Mouse (Mus musculus) c-Kit-negative CD71-positive TER-119-positive erythroid progenitor cells, embryonic 14.5 days (primary cell): ENCODE results near the gene Narfl.
"Not testable (repeated sequence)": the region's sequence is repeated elsewhere in the genome, so short reads cannot be mapped to it uniquely, and the experiment has no call there.

Experiments
- DNase-seq: peaks from one replicate; pipeline ENCODE4 v3.0.0-alpha.2; 2013; ENCODE audit warnings: low read depth, low spot score

The Narfl gene

DNA sequence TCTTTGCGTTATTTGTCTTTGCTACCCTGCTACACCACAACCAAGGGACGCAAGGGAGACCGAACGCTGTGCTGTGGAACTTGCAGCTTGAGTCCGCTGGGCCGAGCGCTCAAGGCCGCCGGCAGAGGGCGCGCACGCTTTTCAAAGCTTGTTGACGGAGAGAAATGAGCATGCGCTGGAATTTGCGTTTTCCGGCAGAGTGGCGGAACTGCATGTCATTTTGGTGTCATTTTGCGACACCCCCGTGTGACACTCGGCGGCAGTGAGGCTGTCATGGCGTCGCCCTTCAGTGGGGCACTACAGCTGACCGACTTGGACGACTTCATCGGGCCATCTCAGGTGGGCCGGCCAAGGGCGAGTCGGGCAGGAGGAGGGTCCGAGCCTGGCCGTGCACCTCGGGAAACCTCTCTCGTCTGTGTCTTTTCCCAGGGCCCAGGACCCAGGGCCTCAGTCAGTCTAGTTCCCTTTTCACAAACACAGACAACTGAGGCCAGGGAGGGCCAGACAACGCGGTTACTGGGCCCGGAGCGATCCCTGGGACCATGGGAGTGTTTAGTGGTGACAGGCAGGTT is at the start of gene Narfl:
Gene Narfl (plus strand): TSS at position 228 of the 572 bp plus-strand sequence.
- peak; percentile 97 for DNase-seq

DNA sequence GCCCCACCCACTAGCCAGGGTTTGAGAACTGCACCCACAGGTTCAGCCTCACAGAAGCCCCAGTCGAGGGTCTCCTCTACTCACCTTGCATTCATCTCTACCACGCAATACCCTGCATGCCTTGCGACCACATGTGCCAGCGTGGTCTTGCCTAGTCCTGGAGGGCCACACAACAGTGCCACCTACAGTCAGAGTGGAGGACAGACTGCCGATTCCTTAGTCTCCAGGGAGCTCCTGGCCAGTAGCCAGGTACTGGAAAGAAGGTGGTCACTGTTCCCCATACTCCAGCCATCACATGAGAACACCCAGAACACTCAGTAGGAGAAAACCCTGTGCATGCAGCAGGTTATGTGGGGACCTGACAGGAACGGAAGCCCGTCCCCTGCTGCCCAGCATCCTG is 49.7 kb upstream of the Narfl start:
- DNase-seq = no peak

DNA sequence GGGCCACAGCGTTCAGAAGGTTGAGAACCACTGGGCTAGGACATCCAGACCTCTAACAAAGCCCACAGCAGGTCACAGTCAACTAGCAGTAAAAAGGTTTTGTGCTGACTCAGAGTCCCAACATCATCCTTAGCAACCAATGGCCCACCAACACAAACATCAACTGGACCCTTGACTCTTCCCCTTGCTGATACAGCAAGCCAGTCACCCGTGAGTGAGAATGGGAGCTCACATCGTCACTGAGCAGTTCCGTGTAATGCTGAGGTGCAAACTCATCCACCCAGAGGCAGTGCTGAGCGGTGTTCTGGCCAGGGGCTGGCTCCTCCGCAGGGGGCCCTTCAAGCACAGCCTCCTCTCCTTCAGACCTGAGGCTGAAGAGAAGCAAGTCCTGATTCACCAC is 48.3 kb upstream of the Narfl start:
- DNase-seq = no peak

GRCm38 (mm10) chr17:25727265-25728008 is 46.1 kb upstream of the Narfl start, which contains the start of the genes Chtf18 and Rpusd1:
TSS of gene Chtf18 (minus strand) at chr17:25727419.
TSS of gene Rpusd1 (plus strand) at chr17:25727670.
- DNase-seq = peak; percentile 100

- no peak for DNase-seq
These were observed 45.6 kb upstream of the Narfl start for GRCm38 (mm10) chr17:25728009-25728270.

DNA sequence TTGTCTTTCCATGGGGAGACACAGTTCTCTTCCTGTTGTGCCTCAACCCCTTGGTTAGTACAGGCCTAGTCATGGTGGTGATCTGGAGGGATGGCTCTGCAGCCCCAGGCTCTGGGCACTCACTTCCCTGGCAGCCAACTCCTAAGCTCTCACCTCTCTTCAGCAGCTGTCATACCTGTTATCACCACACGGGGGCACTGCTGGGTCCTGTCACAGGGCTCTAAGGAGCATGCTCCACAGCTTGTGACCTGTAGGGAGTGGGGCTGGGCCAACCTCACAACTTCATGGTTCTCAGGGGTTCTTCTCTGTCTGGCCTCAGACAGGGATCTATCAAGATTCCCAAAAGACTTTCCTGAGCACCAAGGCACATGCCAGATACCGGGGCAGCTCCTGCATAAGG is 41.5 kb upstream of the Narfl start:
- peak; percentile 64 for DNase-seq

- no peak for DNase-seq
These were observed 38.3 kb upstream of the Narfl start for GRCm38 (mm10) chr17:25735246-25735645.

DNA sequence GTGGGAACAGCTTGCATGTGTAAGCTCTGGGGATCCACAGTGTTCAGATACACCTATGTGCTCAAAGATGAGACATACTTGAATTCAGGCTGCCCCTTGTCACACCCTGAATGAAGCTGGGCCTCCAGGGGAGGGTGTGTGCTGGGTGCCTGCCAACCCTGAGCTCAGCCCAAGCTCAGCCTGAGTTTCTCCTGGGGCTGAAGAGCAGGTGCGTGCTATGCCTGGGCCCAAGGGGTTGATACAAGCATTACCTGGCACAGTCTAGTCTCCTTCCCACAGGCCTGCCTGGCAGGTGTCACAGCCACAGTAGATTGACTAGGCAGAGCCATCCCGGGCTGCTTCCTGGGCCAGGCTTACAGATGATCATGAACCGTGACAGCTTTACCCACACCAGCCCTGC is 37.8 kb upstream of the Narfl start, which contains the start of gene Mslnl:
Gene Mslnl (plus strand): TSS at position 298 of the 400 bp plus-strand sequence.
- no peak for DNase-seq

DNA sequence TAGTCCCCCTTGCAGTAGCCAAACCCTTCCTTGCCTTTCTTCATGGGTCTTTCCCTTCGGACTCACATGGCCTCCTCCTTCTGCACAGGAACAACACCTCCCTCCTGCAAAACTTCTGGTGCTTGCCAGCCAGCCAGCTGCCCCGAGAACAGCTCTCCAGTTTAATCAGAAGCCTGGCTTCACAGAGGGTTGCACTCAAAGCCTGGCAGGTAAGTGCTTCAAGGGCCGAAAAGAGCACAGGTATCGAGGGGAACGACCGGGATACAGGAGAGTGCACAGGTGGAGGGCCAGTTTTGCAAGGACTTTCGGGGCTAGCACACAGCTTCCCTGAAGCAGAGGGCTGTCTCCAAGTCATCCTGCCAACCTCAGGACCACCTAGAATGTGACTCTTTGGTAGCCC is 34.7 kb upstream of the Narfl start:
- no peak for DNase-seq

- DNase-seq = not testable (repeated sequence)
These were observed 32.1 kb upstream of the Narfl start for GRCm38 (mm10) chr17:25741471-25741870.

GRCm38 (mm10) chr17:25743831-25744230 is 29.7 kb upstream of the Narfl start:
- no peak for DNase-seq

- no peak for DNase-seq
These were observed 29.3 kb upstream of the Narfl start for GRCm38 (mm10) chr17:25744311-25744710.

GRCm38 (mm10) chr17:25748238-25748637 is 25.3 kb upstream of the Narfl start:
- no peak for DNase-seq

DNA sequence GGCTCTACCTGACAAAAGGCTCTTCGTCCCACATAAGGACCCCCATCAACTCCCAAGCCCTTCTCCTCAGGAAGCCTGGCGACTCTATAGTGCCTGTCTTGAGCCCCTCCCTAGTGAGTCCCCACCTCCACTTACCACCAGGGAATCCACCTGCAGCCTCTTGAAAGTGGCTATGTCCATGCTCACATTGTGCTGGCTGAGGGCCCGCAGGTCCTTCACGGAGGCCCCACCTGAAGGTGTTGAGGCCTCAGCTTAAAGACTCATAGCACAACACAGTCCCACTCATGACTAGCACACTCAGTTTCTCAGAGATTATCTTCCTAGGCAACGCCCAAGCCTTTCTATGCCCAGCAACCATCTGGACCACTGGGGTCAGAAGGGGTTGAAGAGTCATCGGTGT is 24.3 kb upstream of the Narfl start:
- no peak for DNase-seq

DNA sequence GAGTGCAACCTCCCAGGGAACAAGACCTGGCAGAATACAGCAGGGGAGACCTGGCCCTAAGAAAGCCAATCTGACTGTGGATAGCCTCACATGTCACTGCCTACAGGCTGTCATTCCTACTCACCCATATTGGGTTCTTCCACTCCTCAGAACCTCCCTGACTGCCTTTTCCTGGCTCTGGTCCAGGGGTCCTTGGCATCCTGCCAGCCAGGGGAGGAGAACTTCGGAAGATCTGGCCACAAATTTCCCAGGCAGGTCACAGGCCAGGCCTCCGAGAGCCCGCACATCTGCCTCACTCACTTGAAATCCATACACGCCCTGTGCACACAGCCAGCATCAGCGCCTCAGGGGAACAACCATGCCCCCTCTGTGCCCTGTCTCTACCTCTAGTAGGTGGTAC is 22.1 kb upstream of the Narfl start:
- DNase-seq = no peak

- DNase-seq = no peak
These were observed 19.3 kb upstream of the Narfl start, which contains the start of gene Msln for GRCm38 (mm10) chr17:25754241-25754640. TSS of gene Msln (minus strand) at chr17:25754378.

- no peak for DNase-seq
These were observed 18.5 kb upstream of the Narfl start for GRCm38 (mm10) chr17:25755086-25755485.

- no peak for DNase-seq
These were observed 17.8 kb upstream of the Narfl start for GRCm38 (mm10) chr17:25755627-25756377.

- DNase-seq = no peak
These were observed 17.0 kb upstream of the Narfl start for GRCm38 (mm10) chr17:25756378-25757242.

DNA sequence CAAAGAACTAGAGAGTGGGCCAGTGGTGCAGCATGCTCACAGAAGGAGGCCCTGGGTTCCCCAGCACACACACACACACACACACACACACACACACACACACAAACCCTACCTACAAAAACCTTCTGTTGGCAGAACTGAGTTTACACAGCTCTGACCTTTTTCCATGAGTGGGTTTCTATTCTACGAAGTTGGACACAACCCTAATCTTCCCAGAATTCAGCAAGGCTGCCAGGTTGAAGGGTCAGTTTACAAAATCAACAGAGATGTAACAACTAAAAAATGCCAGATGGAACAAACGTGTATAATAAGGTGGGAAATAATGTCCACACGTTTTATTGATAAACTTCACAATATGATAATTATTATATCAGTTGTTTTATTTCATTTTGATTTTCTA is 15.9 kb upstream of the Narfl start:
- no peak for DNase-seq

GRCm38 (mm10) chr17:25760148-25760547 is 13.4 kb upstream of the Narfl start:
- no peak for DNase-seq

DNA sequence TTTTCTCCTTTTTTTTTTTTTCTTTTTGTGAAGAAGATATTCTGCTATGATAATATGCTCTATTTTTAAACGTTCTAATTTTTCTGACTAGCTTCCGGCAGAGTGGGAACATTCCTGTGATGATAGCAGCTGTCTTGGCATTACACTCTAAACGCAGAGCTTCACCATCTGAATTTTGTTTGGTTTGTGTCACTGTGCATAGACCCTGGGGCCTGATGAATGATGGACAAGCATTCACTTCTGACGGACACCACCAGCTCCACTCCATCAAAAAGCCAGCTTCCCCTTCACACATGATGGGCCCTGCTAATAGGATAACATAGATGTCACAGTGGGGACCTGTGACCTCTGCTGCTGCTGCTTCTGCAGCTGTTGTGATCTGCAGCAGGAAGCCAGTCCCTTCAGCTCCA is 12.0 kb upstream of the Narfl start:
- no peak for DNase-seq
